Mouse (Mus musculus): Measurements from ENCODE around the gene Tekt4. TPM values are rescaled to one million over a fixed set of nuclear protein-coding genes. Genes with fewer than 3 reads are reported as not detected.
A peak's percentile ranks its signal among the peaks of the same experiment; 100 is the strongest.

Tekt4 gene
- total and polyA plus RNA-seq, 2 experiments from 2014 or later: 2.9 to 3.3 TPM

- DNase-seq (peak; percentile 50), ATAC-seq (peak; percentile 86)
- no peak for TF ChIP-seq CTCF (IDR thresholded peaks at IDR 0.05; ENCODE audit: low read depth)
- Histone ChIP-seq H3K27me3 (ENCODE audit: insufficient read depth, low read length) (no peaks in the 10 kb centered on the region), H3K4me1 (ENCODE audit: insufficient read depth) (no peaks in the 10 kb centered on the region), H3K4me3 (ENCODE audit: low read depth, low read length) (no peak overlapping the region), H3K4me2 (ENCODE audit: low read depth) (no peak overlapping the region), H3K9ac (no peak overlapping the region), H3K9me3 (ENCODE audit: low read length) (no peaks in the 10 kb centered on the region), H3K36me3 (ENCODE audit: insufficient read depth) (no peaks in the 10 kb centered on the region), H3K27ac (ENCODE audit: low read depth, low read length) (no peak overlapping the region)
- 34% methylated on average over 17 of the region's 17 CpGs for WGBS
These were observed 63.7 kb downstream of the Tekt4 start for GRCm38 (mm10) chr17:25518144-25518543.

GRCm38 (mm10) chr17:25519511-25519910 is 65.1 kb downstream of the Tekt4 start:
- no peak for TF ChIP-seq CTCF (IDR thresholded peaks at IDR 0.05; ENCODE audit: low read depth)
- 0 out of 2 replicates have a peak overlapping the region, but pooled peaks have one; percentile 15 for H3K27ac ChIP-seq (ENCODE audit: low read depth, low read length)
- DNase-seq: no peak
- H3K9me3 ChIP-seq (ENCODE audit: low read length): no peaks in the 10 kb centered on the region
- WGBS: 30% methylated on average over 5 of the region's 5 CpGs
- no peaks in the 10 kb centered on the region for H3K27me3 ChIP-seq (ENCODE audit: insufficient read depth, low read length)
- H3K4me3 ChIP-seq (ENCODE audit: low read depth, low read length): no peak overlapping the region
- H3K4me2 ChIP-seq (ENCODE audit: low read depth): no peak overlapping the region
- peak; percentile 42 for ATAC-seq
- H3K9ac ChIP-seq: no peak overlapping the region
- no peaks in the 10 kb centered on the region for H3K4me1 ChIP-seq (ENCODE audit: insufficient read depth)
- H3K36me3 ChIP-seq (ENCODE audit: insufficient read depth): no peaks in the 10 kb centered on the region

DNA sequence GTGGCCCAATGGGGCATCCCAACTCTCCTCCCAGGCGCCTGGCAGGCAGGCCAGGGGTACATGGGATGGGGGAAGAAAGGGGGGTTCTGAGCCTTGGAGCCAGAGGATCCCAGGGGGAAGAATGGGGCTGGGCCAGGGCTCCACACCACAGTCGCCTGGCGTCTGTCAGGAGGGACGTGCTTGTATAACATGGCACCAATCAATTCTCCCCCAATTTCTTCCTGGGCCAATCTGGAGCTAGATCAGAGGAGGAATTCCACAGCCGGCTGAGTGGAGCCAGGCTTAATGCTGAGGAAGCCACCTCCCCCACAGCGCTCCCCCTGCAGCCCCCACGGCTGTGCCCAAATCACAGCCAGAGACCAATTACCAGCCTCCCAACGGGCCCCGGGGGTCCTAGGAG is 66.1 kb downstream of the Tekt4 start:
- WGBS: 28% methylated on average over 9 of the region's 9 CpGs

DNA sequence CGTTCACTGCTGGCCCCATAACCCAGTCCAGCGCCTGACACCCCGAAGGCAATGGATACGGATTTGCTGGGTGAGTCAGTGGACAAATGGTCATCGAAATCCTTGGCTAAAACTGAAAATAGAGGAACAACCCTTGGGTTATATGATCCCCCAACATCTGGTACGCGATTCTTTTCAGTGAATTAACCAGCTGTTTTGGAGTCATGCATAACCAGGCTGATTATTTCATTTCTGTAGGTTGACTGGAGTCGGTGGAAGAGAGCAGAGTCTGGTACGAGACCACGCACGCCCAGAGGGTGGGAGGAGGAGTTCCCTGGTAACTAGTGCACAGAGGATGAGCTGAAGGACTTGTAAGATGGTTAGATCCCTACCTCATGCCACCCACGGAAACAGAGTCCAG is 67.7 kb downstream of the Tekt4 start:
- H3K27ac ChIP-seq (ENCODE audit: low read depth, low read length): no peak overlapping the region

More for the DNA sequence above, 66.1 kb downstream of the Tekt4 start:
- no peak overlapping the region for H3K27ac ChIP-seq (ENCODE audit: low read depth, low read length)
- no peak overlapping the region for H3K4me2 ChIP-seq (ENCODE audit: low read depth)
- no peaks in the 10 kb centered on the region for H3K9me3 ChIP-seq (ENCODE audit: low read length)
- ATAC-seq (peak; percentile 62), DNase-seq (peak; percentile 46)
- TF ChIP-seq CTCF (IDR thresholded peaks at IDR 0.05; ENCODE audit: low read depth): no peak
- no peak overlapping the region for H3K9ac ChIP-seq
- no peaks in the 10 kb centered on the region for H3K36me3 ChIP-seq (ENCODE audit: insufficient read depth)
- no peaks in the 10 kb centered on the region for H3K4me1 ChIP-seq (ENCODE audit: insufficient read depth)
- H3K4me3 ChIP-seq (ENCODE audit: low read depth, low read length): no peak overlapping the region
- no peaks in the 10 kb centered on the region for H3K27me3 ChIP-seq (ENCODE audit: insufficient read depth, low read length)

More for the DNA sequence above, 67.7 kb downstream of the Tekt4 start:
- DNase-seq: no peak
- no peak overlapping the region for H3K9ac ChIP-seq
- 89% methylated on average over 12 of the region's 12 CpGs for WGBS
- no peaks in the 10 kb centered on the region for H3K27me3 ChIP-seq (ENCODE audit: insufficient read depth, low read length)
- TF ChIP-seq CTCF (IDR thresholded peaks at IDR 0.05; ENCODE audit: low read depth): no peak
- no peak overlapping the region for H3K4me2 ChIP-seq (ENCODE audit: low read depth)
- ATAC-seq: no peak
- no peak overlapping the region for H3K4me3 ChIP-seq (ENCODE audit: low read depth, low read length)
- H3K4me1 ChIP-seq (ENCODE audit: insufficient read depth): no peaks in the 10 kb centered on the region
- H3K9me3 ChIP-seq (ENCODE audit: low read length): no peaks in the 10 kb centered on the region
- no peaks in the 10 kb centered on the region for H3K36me3 ChIP-seq (ENCODE audit: insufficient read depth)

Other genes with a start within 250 kb of the Tekt4 start
- 91.3 and 109 TPM in 2 replicates for gene Gnptg, start 214.5 kb upstream of the Tekt4 start, total RNA-seq (2014; rRNA removed)
- 119 and 121 TPM in 2 replicates for gene Gnptg, start 214.5 kb upstream of the Tekt4 start, polyA plus RNA-seq (2015; fragmentation: Nextera tagmentation; extraction: Ambion mirVana)
- gene Tsr3, start 214.4 kb upstream of the Tekt4 start, total RNA-seq (2014; rRNA removed): 56.6 and 62.0 TPM in 2 replicates
- 70.0 and 78.6 TPM in 2 replicates for gene Tsr3, start 214.4 kb upstream of the Tekt4 start, polyA plus RNA-seq (2015; fragmentation: Nextera tagmentation; extraction: Ambion mirVana)
- gene Baiap3, start 198.3 kb upstream of the Tekt4 start, total RNA-seq (2014; rRNA removed): 30.2 and 70.8 TPM in 2 replicates
- gene Baiap3, start 198.3 kb upstream of the Tekt4 start, polyA plus RNA-seq (2015; fragmentation: Nextera tagmentation; extraction: Ambion mirVana): 8.2 and 16.2 TPM in 2 replicates
- 508 and 550 TPM in 2 replicates for gene Ube2i, start 180.0 kb upstream of the Tekt4 start, total RNA-seq (2014; rRNA removed)
- gene Ube2i, start 180.0 kb upstream of the Tekt4 start, polyA plus RNA-seq (2015; fragmentation: Nextera tagmentation; extraction: Ambion mirVana): 439 and 486 TPM in 2 replicates
- gene Prss34, start 156.2 kb upstream of the Tekt4 start, total RNA-seq (2014; rRNA removed): not detected in 2 replicates
- not detected in 2 replicates for gene Prss34, start 156.2 kb upstream of the Tekt4 start, polyA plus RNA-seq (2015; fragmentation: Nextera tagmentation; extraction: Ambion mirVana)
- not detected in 2 replicates for gene Prss28, start 146.0 kb upstream of the Tekt4 start, total RNA-seq (2014; rRNA removed)
- gene Prss28, start 146.0 kb upstream of the Tekt4 start, polyA plus RNA-seq (2015; fragmentation: Nextera tagmentation; extraction: Ambion mirVana): not detected in 2 replicates
- not detected in 2 replicates for gene Prss29, start 136.0 kb upstream of the Tekt4 start, total RNA-seq (2014; rRNA removed)
- not detected in 2 replicates for gene Prss29, start 136.0 kb upstream of the Tekt4 start, polyA plus RNA-seq (2015; fragmentation: Nextera tagmentation; extraction: Ambion mirVana)
- gene Tpsab1, start 109.1 kb upstream of the Tekt4 start, total RNA-seq (2014; rRNA removed): not detected in 2 replicates
- gene Tpsab1, start 109.1 kb upstream of the Tekt4 start, polyA plus RNA-seq (2015; fragmentation: Nextera tagmentation; extraction: Ambion mirVana): 0.13 TPM in 1 of 2 replicates, not detected in the other
- 0.33 and 1.4 TPM in 2 replicates for gene Tpsb2, start 88.3 kb upstream of the Tekt4 start, total RNA-seq (2014; rRNA removed)
- gene Tpsb2, start 88.3 kb upstream of the Tekt4 start, polyA plus RNA-seq (2015; fragmentation: Nextera tagmentation; extraction: Ambion mirVana): 3.8 and 4.2 TPM in 2 replicates
- gene Tpsg1, start 85.3 kb upstream of the Tekt4 start, total RNA-seq (2014; rRNA removed): not detected in 2 replicates
- gene Tpsg1, start 85.3 kb upstream of the Tekt4 start, polyA plus RNA-seq (2015; fragmentation: Nextera tagmentation; extraction: Ambion mirVana): 0.92 and 1.2 TPM in 2 replicates
- gene Cacna1h, start 20.8 kb upstream of the Tekt4 start, total RNA-seq (2014; rRNA removed): 101 and 149 TPM in 2 replicates
- gene Cacna1h, start 20.8 kb upstream of the Tekt4 start, polyA plus RNA-seq (2015; fragmentation: Nextera tagmentation; extraction: Ambion mirVana): 6.2 and 8.1 TPM in 2 replicates
- gene Sstr5, start 42.7 kb downstream of the Tekt4 start, total RNA-seq (2014; rRNA removed): 1.0 and 2.0 TPM in 2 replicates
- 0.64 and 0.94 TPM in 2 replicates for gene Sstr5, start 42.7 kb downstream of the Tekt4 start, polyA plus RNA-seq (2015; fragmentation: Nextera tagmentation; extraction: Ambion mirVana)
- 26.6 and 27.4 TPM in 2 replicates for gene Sox8, start 116.1 kb downstream of the Tekt4 start, total RNA-seq (2014; rRNA removed)
- 20.8 and 22.6 TPM in 2 replicates for gene Sox8, start 116.1 kb downstream of the Tekt4 start, polyA plus RNA-seq (2015; fragmentation: Nextera tagmentation; extraction: Ambion mirVana)
- gene Lmf1, start 124.5 kb downstream of the Tekt4 start, total RNA-seq (2014; rRNA removed): 21.5 and 28.1 TPM in 2 replicates
- 13.9 and 17.8 TPM in 2 replicates for gene Lmf1, start 124.5 kb downstream of the Tekt4 start, polyA plus RNA-seq (2015; fragmentation: Nextera tagmentation; extraction: Ambion mirVana)